Mouse (Mus musculus) heart, postnatal 25 days (tissue): ENCODE results near the gene Aqp12. TPM values are rescaled to one million over a fixed set of nuclear protein-coding genes. Genes with fewer than 3 reads are reported as not detected.
"Not testable (repeated sequence)": the region's sequence is repeated elsewhere in the genome, so short reads cannot be mapped to it uniquely, and the experiment has no call there.

Source experiments
- DNase-seq: peaks from one replicate; pipeline ENCODE4 v3.0.0; 2022; ENCODE audit warnings: low spot score
- intact Hi-C: fragments of 180-260 bp; cut with DNase I; formaldehyde crosslinking; loops from one replicate; pipeline ENCODE4 v1.15.1; 2025
- total RNA-seq, 2 experiments: library from RNA; stranded (reverse); gene quantifications; 2 replicates each; pipeline ENCODE4 v1.2.3; 2021

The Aqp12 gene
- not detected for total RNA-seq

DNA sequence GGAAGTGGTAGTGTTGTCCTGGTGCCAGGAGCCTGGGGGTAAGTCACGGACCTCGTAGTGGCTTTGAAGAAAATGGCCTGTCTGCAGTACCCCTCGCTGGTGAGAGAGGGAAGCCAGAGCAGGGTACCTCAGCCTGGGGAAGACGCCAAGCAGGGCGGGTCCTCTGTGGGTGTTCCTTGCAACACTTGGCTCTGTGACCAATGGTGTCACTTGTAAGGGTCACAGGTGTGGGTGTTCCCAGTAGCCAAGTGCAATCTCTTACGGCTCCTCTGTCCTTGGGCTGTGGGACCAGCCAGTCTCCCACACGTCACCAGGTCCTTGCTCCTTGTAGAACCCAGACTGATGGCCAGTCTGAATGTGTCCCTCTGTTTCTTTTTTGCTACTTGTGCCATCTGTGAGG, at the start of gene Aqp12:
TSS of gene Aqp12 (plus strand) at position 274 of the 400 bp plus-strand sequence.
- no peak for DNase-seq
- intact Hi-C loops, result no loop called here

DNA sequence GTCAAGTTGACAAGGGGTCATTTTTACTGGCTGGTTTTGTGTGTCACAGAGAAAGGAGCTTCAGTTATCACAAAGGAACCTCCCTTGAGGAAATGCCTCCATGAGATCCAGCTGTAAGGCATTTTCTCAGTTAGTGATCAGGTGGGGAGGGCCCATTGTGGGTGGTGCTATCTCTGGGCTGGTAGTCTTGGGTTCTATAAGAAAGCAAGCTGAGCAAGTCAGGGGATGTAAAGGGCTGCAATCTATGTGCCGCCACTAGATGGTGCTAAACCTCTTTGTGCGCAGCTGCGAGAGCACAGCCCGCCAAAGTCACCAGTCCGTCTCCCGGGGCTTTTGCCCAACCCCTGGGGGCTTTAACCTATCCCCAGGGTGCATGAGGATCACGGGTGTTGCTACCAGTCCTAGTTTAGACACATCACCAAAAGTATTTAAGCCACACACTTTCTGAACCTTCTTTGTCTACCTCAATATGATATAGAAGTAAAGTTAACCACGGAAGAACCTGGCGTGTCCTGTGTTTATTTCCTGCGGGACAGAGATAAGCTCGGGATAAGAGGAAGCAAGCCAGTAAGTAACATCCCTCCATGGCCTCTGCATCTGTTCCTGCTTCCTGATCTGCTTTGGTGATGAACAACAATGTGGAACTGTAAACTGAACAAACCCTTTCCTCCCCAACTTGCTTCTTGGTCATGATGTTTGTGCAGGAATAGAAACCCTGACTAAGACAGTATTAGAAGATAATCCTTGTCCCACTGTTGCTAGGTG, 49.4 kb upstream of the Aqp12 start:
- intact Hi-C loops, result loop anchor here (5.0 kb wide), 1 partner anchor 126 kb away; no protein-coding TSS in a partner anchor
- DNase-seq, result peak; percentile 40

DNA sequence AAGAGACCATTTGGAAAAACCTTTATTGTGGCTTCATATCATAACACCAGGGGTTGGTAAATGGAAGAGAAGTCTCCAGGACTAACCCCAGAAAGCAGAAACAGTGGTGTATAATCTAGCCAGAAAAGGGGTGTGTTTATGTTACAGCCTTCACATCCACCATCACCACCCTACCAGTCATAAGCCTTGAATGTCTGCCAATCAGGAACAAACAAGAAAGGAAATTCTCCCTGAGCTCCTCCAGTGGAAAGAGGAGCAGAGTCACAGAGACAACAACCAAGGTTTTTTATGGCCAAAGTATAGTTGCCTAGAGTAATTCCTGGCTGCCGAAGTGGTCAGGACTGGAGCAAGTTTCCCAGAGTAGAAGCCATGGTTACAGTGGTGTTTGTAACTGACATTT, 47.1 kb upstream of the Aqp12 start:
- intact Hi-C loops, result loop anchor here (2.0 to 5.0 kb wide), 3 partner anchors 22 to 123 kb away; no protein-coding TSS in a partner anchor
- DNase-seq, result no peak

DNA sequence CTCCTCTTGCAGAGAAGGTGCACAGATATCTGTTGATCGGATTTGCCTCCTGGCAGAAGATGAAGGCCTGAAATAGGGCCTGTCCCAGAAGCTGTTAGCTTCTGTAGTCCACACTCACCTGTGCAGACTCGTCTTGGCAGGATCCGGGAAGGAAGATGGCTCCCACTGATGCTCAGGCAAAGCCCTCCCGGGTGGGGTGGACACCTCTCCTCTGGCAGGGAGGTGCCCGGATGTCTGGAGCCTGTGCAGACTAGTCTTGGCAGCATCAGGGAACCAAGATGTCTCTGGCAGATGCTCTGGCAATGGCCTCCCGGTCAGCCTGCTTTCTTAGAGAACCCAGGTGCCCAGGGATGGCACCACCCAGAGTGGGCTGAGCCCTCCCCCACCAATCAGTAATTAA, 35.3 kb upstream of the Aqp12 start:
- DNase-seq, result not testable (repeated sequence)

DNA sequence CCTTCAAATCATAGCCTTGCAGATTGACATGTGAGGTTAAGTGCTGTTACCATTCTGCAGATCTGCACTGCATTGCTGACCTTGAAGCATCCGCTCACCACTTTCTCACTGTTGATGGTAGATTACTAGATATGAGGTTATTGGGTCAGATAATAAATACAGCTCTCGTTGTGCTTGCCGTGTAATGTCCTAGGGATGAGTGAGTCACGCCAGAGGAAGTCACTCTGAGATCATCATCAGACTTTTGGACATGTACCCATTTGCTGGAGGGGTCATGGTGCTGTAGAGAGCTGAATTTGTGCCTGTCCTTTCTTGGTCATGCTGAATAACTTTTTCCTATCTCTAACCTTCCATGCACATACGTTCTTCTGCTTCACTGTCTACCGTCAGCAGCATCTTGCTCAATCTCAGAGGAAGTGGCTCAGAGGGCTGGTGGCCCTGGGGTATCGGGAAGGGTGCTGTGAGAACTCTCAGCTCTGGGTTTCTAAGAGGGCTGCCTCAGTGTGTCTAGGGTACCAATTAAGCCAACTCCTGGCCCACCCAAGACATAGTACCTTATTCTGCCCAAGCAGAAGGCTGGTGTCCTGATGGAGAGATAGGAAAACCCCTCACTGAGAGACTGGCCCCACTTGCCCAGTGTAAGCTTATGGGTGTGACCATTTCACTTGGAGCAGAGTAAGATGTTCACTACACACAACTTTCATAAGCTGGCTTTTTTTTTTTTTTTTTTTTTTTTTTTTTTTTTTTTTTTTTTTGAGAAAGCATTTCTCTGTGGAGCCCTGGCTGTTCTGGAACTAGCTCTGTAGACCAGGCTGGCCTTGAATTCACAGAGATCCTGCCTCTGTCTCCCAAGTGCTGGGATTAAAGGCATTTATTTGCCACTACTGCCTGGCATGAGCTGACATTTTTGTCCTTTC, 34.0 kb upstream of the Aqp12 start:
- intact Hi-C loops, result no loop called here
- DNase-seq, result no peak

More for the DNA sequence above, 35.3 kb upstream of the Aqp12 start:
- intact Hi-C loops, result not testable (repeated sequence)

DNA sequence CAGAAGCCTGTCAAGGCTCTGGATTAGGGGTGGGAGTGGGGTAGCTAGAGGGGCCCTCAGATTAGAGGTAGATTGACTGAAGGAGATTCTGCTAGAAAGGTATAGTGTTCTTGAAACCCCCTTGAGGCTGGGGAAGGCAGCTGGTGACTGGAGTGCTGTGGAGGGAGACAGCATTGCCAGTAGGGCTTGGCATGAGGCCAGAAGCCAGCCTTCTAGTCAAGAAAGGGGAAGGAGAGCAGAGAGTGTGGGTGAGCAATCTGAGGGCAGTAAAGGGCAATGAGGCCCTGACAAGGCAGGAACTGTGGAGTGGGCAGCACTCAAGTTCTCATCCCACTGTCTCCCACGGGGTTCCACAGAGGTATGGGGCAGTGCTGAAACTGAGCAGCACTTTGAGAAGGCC, 33.3 kb upstream of the Aqp12 start:
- DNase-seq, result no peak

DNA sequence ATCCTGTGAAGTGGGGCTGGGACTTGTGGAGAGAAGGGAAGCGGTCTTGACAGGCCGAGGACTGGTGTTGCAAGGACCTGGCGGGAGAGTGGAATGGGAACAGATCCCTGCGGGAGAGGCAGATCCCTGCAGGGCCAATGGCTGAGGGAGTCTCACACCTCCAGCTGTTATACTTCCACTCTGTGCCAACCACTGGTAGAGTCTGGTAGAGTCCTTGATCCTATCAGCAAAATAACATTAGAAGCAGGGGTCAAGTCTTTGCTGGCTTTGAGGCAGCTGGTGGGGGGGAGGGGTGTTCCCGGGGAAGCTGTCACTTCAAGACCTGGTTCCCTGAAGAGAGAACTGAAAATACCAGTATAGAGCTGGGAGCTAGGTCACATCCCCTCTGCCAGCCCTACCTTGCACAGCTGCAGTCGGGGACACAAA, 30.0 kb upstream of the Aqp12 start:
- intact Hi-C loops, result no loop called here
- no peak for DNase-seq

More for the DNA sequence above, 33.3 kb upstream of the Aqp12 start:
- intact Hi-C loops, result no loop called here

DNA sequence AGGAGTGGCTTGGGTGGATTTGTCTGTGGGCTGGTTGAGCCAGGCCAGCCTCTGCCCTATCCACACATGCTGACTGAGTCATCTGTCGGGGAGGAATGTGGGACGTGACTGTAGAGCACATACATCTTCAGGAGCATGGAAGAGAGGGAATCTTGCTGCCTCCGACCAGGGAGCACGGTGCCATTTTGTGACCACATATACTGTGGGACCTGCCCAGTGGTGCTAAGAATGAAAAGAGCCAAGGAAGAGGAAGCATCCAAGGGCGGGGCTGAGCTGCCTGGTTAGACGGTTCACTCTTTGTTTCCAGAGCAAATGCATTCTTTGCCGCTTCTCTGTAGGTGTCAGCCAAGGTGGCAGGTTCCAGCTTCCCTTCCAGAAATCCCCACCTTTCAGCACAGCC, 27.5 kb upstream of the Aqp12 start:
- no peak for DNase-seq
- intact Hi-C loops, result no loop called here

DNA sequence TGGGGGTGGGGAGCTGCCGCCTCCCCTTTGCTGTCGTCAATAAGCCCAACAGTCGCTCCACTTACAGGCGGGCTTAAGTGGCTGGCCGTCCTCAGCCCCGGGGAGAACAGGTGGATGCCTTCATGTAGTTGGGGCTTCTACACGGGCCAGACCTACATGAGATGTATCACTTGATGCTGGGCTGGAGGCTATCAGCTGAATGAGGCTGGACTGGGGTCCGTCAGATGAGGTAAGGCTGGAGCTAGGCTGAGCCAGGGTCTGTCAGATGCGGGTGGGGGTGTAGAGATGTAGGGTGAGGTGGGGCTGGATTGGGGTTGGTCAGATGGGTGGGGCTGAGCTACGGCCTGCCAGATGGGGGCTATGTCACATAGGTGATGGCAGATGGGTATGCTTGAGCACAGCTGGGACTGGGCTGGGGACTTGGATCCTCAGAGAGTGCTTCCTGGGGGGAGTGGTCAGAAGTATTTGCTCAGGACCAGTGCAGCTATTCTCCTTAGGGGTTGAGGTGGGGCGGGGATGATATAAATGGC, 27.0 kb upstream of the Aqp12 start:
- intact Hi-C loops, result no loop called here

DNA sequence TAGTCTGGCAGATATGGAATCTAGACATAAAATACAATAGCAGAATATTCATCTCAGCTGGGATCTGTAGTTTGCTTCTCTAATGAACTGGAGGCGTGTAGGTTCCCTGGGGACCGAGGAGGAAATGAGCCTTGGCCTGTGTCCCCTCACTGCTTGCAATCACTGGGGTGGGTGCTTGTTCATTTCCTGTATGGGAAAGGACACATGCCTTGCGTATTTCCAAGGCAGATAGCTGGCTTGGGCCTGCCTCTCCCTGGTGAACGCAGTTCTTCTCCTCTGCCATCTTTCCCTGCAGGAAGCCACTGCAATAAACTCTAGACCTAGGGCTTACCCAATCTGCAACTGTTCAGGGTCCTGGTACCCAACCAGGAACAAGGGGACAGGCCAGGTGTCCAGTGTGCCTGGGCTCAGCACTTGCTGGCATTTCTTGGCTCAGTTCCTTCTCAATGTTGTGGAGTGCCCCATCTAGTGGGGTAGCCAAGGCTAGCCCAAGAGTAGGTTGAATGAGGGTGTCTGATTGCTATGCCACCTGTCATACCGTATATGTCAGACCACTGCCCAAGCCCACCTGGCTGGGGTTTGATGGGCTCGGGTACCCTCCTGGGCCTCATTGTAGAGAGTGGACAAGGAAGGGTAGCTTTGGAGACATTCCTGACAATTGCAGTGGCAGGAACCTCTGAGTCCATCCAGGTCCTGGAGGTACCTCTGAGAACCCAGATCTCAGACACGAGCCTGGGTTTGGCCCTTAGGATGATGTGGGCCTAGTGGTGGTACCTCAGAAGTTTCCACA, 24.9 kb upstream of the Aqp12 start:
- peak; percentile 68 for DNase-seq
- intact Hi-C loops, result loop anchor here (2.0 kb wide), 1 partner anchor 22 kb away; no protein-coding TSS in a partner anchor

More for the DNA sequence above, 27.0 kb upstream of the Aqp12 start:
- DNase-seq, result no peak

DNA sequence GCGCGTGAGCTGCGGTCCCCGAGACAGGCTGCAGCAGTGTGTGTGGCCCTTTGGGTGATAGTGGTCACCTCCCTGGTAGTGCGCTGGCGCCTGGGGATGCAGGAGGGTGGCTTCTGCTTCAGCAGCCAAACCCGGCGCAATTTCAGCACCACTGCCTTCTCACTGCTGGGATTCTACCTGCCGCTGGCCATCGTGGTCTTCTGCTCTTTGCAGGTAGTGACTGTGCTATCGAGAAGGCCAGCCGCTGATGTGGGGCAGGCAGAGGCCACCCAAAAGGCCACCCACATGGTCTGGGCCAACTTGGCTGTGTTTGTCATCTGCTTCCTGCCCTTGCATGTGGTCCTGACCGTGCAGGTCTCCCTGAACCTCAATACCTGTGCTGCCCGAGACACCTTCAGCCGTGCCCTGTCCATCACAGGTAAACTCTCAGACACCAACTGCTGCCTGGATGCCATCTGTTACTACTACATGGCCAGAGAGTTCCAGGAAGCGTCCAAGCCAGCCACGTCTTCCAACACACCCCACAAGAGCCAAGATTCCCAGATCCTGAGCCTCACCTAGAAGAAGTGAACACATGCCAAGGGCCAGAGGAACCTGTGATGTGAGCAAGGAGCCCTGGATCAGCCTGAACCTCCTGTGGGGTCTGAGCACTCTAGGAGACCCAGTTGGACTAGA, 23.1 kb upstream of the Aqp12 start:
- no peak for DNase-seq
- intact Hi-C loops, result no loop called here

DNA sequence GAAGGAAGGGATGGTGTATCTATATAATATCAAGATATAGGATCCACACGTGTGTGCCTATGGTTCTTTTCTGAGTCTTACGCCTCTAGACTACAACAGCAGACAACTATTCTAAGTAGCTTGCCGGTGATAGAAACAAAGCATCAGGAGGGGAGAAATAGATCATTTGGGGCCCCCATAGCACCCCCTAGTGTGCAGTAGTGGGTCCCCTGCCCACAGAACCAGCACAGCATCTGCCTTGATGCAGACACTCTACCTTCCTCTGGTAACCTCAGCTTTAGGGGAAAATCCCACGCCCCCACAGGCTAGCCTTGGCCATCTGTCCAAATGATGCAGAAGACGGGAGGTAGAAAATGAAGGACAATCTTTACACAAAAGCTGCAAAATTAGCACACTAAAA, 21.1 kb upstream of the Aqp12 start:
- no peak for DNase-seq
- intact Hi-C loops, result no loop called here

DNA sequence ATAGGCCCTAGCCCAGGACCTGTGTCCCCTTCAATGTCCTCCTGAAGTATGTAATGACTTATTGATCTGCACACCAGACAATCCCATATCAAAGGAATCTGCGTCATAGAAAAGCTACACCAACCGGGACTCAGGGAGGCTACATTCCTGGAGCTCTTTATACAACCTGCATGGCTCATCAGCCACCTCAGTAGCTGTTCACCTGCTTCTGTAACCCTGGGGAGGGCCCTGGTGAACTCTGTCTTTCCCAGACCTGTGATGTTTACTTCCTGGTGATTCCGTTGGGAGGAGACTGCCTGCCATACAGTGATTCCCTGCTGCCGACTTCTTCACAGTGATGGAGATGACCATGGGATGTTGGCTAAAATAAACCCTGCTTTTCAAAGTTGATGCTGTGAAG, 17.2 kb upstream of the Aqp12 start:
- intact Hi-C loops, result no loop called here
- DNase-seq, result no peak

DNA sequence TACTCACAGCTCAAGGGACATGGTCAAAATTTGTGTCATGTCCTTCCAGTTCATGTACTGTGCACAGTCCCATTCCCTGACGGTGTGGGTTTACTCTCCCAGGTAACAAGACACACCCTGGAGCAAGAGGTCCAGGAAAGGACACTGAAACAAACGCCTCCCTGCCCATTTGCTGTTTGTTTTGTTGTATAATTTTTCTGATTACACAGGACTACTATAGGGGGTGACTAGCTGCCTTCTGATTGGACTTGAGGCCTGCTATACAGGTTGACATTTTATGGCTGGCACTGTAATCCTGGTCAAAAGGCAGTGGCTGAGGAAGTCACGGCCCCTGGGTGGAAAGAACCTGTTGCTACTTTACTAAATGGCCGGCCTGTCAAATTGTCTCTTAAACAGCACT, 16.2 kb upstream of the Aqp12 start:
- intact Hi-C loops, result no loop called here
- DNase-seq, result no peak

DNA sequence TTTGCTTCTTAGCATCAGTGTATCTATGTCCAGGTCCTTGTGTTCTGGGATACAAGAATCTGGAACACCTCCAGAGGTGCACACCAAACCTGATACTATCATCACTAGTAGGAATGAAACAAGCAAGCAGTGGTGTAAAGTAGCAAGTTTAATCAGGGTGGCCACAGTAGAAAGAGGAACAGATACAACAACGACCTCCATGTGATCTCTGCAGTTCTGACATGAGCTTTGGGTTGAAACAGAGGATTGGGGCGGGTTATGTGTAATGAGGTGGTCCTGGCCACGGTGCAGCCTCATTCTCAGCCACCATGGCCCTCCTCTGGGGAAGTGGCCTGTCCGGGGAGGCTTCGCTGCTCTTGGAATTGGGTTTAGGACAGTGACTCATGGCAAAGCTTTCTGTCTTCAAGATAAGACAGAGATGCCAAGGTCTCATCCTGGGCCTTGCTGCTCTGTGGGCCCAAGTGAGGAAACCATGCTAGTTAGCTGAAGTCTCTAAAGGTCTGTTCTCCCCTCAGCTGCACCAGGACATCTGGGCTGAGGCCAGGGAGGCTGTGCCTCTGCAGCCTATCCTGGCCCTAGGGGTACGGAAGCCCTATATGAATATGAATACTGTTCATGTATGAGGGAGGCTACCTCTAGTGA, 13.8 kb upstream of the Aqp12 start:
- intact Hi-C loops, result no loop called here
- DNase-seq, result no peak

DNA sequence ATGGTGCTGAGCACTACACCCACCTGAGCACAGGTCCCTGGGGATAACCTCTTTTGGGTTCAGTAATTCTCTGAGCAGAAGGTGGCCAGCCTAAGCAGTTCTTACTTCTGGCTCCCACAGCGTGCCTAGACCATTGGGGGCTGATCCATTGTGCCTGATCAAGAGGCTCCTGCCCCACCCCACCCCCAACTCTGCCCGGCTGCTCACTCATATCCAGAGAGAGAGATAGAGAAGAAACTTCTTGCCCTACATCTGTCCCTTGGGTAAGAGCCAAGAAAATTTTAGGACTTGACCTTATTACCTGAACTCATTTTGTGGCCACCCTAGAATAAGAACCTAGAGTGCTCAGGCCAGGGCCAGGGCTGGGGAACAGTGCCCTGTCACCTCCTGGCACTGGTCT, 13.3 kb upstream of the Aqp12 start:
- DNase-seq, result no peak
- intact Hi-C loops, result no loop called here

DNA sequence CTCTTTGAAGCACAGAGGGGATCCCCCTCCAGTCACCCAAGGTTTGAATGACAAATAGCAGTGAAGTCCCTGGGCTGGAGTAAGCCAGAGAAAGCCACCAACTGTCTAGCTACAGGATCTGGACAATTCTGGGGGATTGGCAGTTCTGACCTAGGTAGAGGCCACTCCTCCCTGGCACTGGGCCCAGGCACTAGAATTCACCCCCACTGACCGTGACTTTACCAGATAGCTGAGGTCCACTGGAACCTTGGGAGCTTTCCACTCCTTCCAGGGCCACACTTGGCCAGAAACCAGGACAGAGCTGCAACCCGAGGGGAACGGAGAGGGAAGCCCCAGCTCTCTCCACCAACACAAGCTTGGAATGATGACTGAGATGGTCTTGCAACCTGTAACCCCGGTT, 3.1 kb downstream of the Aqp12 start:
- intact Hi-C loops, result no loop called here
- no peak for DNase-seq

DNA sequence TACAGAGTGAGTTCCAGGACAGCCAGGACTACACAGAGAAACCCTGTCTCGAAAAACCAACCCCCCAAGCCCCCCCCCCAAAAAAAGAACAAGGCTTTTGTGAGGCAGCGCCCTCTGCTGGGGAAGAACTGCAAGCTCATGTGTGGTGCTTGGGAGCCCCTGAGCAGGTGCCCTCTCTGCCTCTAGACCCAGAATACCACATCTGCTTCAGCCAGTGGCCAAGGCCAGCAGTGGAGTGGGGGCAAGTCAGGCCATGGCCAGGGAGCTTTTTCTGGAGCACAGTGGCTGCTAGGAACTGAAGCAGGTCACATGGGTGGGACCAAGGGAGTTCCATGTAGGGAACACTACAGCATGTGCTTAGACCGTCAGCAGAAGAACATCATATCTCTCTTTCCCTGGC, 4.6 kb downstream of the Aqp12 start:
- DNase-seq, result no peak
- intact Hi-C loops, result loop anchor here (2.0 kb wide), 1 partner anchor 52 kb away; no protein-coding TSS in a partner anchor

DNA sequence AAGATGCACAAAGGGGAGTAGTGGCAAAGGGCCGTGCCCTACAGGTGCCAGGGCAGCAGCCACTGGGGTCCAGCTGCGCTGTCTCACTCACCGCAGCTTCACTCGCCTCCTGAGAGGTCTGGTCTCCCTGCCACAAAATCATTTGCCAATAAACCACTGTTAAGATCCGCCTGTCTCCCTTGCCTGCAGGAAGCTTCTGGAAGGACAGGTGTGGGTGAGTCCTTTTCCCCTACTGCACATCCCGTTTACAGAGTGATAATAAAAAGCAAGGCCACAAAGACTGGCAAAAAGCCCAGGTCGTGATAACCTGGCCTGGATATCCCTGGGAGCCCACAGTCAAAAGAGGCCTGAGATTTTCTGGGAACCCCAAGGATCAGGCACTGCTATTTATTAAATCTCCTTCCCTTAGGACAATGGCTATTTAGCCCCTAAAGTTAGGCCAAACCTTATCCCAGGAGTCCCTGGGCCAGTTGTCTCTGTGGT, 6.0 kb downstream of the Aqp12 start:
- no peak for DNase-seq
- intact Hi-C loops, result no loop called here
